Mouse (Mus musculus) E14TG2a.4 (cell line): ENCODE data around the gene Coil.

ENCODE experiments used
- CTCF ChIP-seq: conservative IDR thresholded peaks from 2 replicates; pipeline ENCODE4 v1.5.1; 2014; ENCODE audit warnings: low read length
- NANOG ChIP-seq: IDR thresholded peaks from 2 replicates; pipeline ENCODE4 v1.6.1; 2014; ENCODE audit warnings: borderline replicate concordance, low read length, mixed read lengths
- POU5F1 ChIP-seq: IDR thresholded peaks from 2 replicates; pipeline ENCODE4 v1.6.1; 2014; ENCODE audit warnings: low read length, borderline replicate concordance

DNA sequence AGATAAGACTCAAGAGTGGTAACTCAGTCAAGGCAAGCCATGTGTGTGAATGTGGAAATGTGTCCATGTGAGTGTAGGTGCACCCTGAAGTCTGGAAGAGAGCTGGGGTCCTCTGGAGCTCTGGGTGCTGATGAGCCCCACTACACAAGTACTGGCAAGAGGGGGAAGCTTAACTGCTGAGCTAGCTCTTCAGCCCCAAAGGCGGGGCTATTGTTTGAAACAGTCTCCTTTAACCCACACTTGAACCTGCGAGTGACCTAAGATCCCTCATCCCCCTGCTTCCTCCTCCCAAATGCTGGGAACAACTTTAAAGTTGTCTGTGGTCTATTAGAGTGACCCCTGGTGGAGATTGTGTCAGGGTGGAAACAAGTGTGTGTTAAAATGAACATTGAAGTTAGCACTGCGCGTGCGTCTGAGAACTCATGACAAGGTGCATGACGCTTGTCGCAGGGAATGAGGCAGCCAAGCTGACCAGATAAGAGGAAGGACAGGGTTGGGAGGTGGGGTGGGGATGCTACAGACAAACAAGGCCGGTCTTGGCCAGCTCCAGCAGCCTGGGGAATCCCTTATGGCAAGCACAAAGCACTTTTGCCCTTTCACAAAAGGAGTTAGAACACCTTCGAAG is 50.7 kb downstream of the Coil start:
- peak; percentile 66 for TF ChIP-seq CTCF
- TF ChIP-seq NANOG = no peak
- no peak for TF ChIP-seq POU5F1
